Mouse (Mus musculus) spleen, adult 2 months (tissue): ENCODE measurements around the gene Zfp653.

Source experiments
- CTCF ChIP-seq: fragments of 200-500 bp; IDR thresholded peaks from 2 replicates; pipeline ENCODE4 v1.5.1; 2011; ENCODE audit warnings: mild to moderate bottlenecking, inconsistent platforms; ENCODE audit not compliant: insufficient read depth, insufficient read length, insufficient replicate concordance; ENCODE audit errors: extremely low read depth
- POLR2A ChIP-seq: fragments of 200-500 bp; IDR thresholded peaks from 2 replicates; pipeline ENCODE4 v1.6.1; 2011; ENCODE audit warnings: low read depth, low read length, inconsistent platforms

DNA sequence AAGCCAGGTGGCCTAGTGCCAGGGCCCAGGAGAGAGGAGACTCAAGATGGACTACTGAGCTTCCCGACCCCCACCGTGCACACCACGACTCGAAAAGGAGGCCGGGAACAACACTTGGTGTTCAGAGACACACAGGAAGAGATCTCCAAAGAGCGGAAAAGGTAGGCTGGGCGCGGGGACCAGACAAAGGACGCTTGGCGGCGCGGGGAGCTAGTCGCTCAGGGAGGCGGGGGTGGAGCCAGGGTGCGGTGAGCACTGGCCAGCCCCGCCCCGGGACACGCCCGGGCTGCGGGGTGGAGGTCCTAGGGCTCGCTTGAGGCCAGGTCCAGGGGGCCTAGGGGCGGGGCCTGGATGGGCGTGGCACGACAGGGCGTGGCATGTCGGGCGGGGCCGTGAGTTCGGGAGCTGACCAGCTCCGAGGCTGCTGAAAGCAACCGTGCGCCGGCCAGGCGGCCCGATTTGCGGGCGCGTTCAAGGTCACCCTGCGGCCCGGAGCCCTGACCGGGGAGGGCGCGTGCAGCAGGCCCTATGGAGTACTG, 20.8 kb downstream of the Zfp653 start:
- no peak for TF ChIP-seq CTCF
- no peak for TF ChIP-seq POLR2A
